In genomic region chr12:28587949-28588348, GRCm38 (mm10) we compare ENCODE assay signal across 12 mouse cellular contexts. TPM values are rescaled to one million over a fixed set of nuclear protein-coding genes. Genes with fewer than 3 reads are reported as not detected.
A peak's percentile ranks its signal among the peaks of the same experiment; 100 is the strongest.
DNase-seq lines count a peak whose midpoint lies in the region; ATAC-seq and TF ChIP-seq lines count a peak whose summit lies in the region.
"Had no signal": no experiment of that assay in that cellular context is flagged by ENCODE, and none has a peak within 500 bp of the region (broad histone marks: within the 10 kb centered on the region; RNA-seq: fewer than 3 reads in every experiment).

No protein-coding gene starts in this region.

- no peak overlapping the region; the same call in 1 of the 2 replicates for H3K4me2 ChIP-seq in midbrain, embryonic 14.5 days (ENCODE audit: low read length)
- H3K4me2 ChIP-seq in intestine, postnatal 0 days (replicated peaks; ENCODE audit: low read depth): no peak overlapping the region

- intact Hi-C loops in left cerebral cortex, postnatal 25 days (cut with DNase I): loop anchor here (2.0 to 10.0 kb wide), 7 partner anchors 47 to 1279 kb away; partner anchors contain the start of gene Rps7

- H3K4me3 ChIP-seq in midbrain, embryonic 14.5 days (replicated peaks; ENCODE audit: low read depth, low read length): no peak overlapping the region
- no peak overlapping the region for H3K4me3 ChIP-seq in midbrain, embryonic 10.5 days
- H3K4me3 ChIP-seq in intestine, postnatal 0 days (ENCODE audit: low read depth, low read length): no peak overlapping the region
- no peak overlapping the region for H3K4me3 ChIP-seq in kidney, adult 2 months (ENCODE audit: insufficient read depth, low read depth, low read length)

- no peak overlapping the region for H3K9ac ChIP-seq in midbrain, embryonic 14.5 days (replicated peaks; ENCODE audit: low read length)
- no peak overlapping the region for H3K9ac ChIP-seq in intestine, postnatal 0 days (ENCODE audit: low read depth, low read length)

- peak; percentile 78 for DNase-seq in midbrain, embryonic 14.5 days
- DNase-seq in midbrain, embryonic 10.5 days (ENCODE audit: low spot score): no peak
- DNase-seq in layer of hippocampus, adult 18-20 months (ENCODE audit: low spot score in 2 of 2): peak; percentile 81 to 89
- peak; percentile 83 to 97 for DNase-seq in left cerebral cortex, postnatal 25 days (ENCODE audit: low spot score in 2 of 2)
- peak; percentile 50 for DNase-seq in right cerebral cortex, postnatal 4 days
- DNase-seq in cerebellum, postnatal 14 days: no peak
- no peak for DNase-seq in kidney, adult 2 months
- DNase-seq: adrenal gland, postnatal 36 days; cerebellum, postnatal 36 days; lung, adult 18-20 months had no signal

- peaks cover 13% of the 10 kb centered on the region for H3K4me1 ChIP-seq in midbrain, embryonic 14.5 days (ENCODE audit: control insufficient read depth, insufficient read depth, low read length)
- peaks cover 21% of the 10 kb centered on the region for H3K4me1 ChIP-seq in midbrain, embryonic 10.5 days
- no peaks in the 10 kb centered on the region for H3K4me1 ChIP-seq in intestine, postnatal 0 days (replicated peaks; ENCODE audit: control insufficient read depth, insufficient read depth, low read length)
- no peaks in the 10 kb centered on the region for H3K4me1 ChIP-seq in kidney, adult 2 months (ENCODE audit: control insufficient read depth, insufficient read depth, low read length)

- no peak for ATAC-seq in midbrain, embryonic 14.5 days (ENCODE audit: low FRiP score, low TSS enrichment)
- no peak for ATAC-seq in intestine, postnatal 0 days

- H3K9me3 ChIP-seq in midbrain, embryonic 14.5 days (ENCODE audit: control insufficient read depth, low read length): no peaks in the 10 kb centered on the region
- H3K9me3 ChIP-seq in midbrain, embryonic 10.5 days (replicated peaks): no peaks in the 10 kb centered on the region
- no peaks in the 10 kb centered on the region for H3K9me3 ChIP-seq in intestine, postnatal 0 days (ENCODE audit: control insufficient read depth)

- WGBS in midbrain, embryonic 14.5 days: 38% methylated on average over 6 of the region's 6 CpGs
- WGBS in midbrain, embryonic 10.5 days: 81% methylated on average over 6 of the region's 6 CpGs
- WGBS in intestine, postnatal 0 days: 76% methylated on average over 6 of the region's 6 CpGs
- WGBS in kidney, adult 2 months: 79% methylated on average over 6 of the region's 6 CpGs

- no peaks in the 10 kb centered on the region for H3K36me3 ChIP-seq in midbrain, embryonic 14.5 days (ENCODE audit: control insufficient read depth, insufficient read depth, low read length)
- H3K36me3 ChIP-seq in midbrain, embryonic 10.5 days: no peaks in the 10 kb centered on the region
- no peaks in the 10 kb centered on the region for H3K36me3 ChIP-seq in intestine, postnatal 0 days (ENCODE audit: control insufficient read depth, insufficient read depth)
- no peaks in the 10 kb centered on the region for H3K36me3 ChIP-seq in kidney, adult 2 months (ENCODE audit: control insufficient read depth, insufficient read depth, low read length)

- peak overlapping the region; percentile 70 for H3K27ac ChIP-seq in midbrain, embryonic 14.5 days (replicated peaks; ENCODE audit: low read depth, low read length)
- no peak overlapping the region for H3K27ac ChIP-seq in midbrain, embryonic 10.5 days (replicated peaks)
- H3K27ac ChIP-seq in intestine, postnatal 0 days (ENCODE audit: low read depth, low read length): no peak overlapping the region
- H3K27ac ChIP-seq in kidney, adult 2 months (ENCODE audit: insufficient read depth, low read depth, low read length): no peak overlapping the region

- H3K27me3 ChIP-seq in midbrain, embryonic 14.5 days (ENCODE audit: control insufficient read depth, insufficient read depth, low read length): no peaks in the 10 kb centered on the region
- H3K27me3 ChIP-seq in midbrain, embryonic 10.5 days (ENCODE audit: low read depth, poor library complexity, severe bottlenecking): peaks cover 23% of the 10 kb centered on the region
- peaks cover 3% of the 10 kb centered on the region; the same call in 1 of the 2 replicates for H3K27me3 ChIP-seq in intestine, postnatal 0 days (replicated peaks; ENCODE audit: control insufficient read depth, insufficient read depth, low read length)
- no peaks in the 10 kb centered on the region for H3K27me3 ChIP-seq in kidney, adult 2 months (replicated peaks; ENCODE audit: control insufficient read depth, insufficient read depth, low read length)

- no peak for TF ChIP-seq POLR2A in kidney, adult 2 months (IDR thresholded peaks at IDR 0.05; ENCODE audit: low read depth, low read length)

- TF ChIP-seq CTCF in intestine, postnatal 0 days (IDR thresholded peaks at IDR 0.05; ENCODE audit: low read depth): no peak
- no peak for TF ChIP-seq CTCF in kidney, adult 2 months (conservative IDR thresholded peaks at IDR 0.05; ENCODE audit: insufficient read depth, insufficient read length, low read depth, low read length)

RNA-seq across cellular contexts. Expression of gene Allc, which starts 5.6 kb away (rescaled TPM):
- polyA plus RNA-seq in midbrain, embryonic 14.5 days (2014; fragmentation: Nextera tagmentation; extraction: Ambion mirVana): not detected in 2 replicates
- not detected in 2 replicates for polyA plus RNA-seq in midbrain, embryonic 10.5 days (2016; fragmentation: Nextera tagmentation; extraction: Ambion mirVana)
- under 1 TPM; 0.52 to 0.56 TPM for total RNA-seq in layer of hippocampus, adult 18-20 months (2021)
- 1 to 10 TPM in 1 of 2 experiments, under 1 TPM in 1; 0.73 to 1.2 TPM for total RNA-seq in left cerebral cortex, postnatal 25 days (2021)
- polyA plus RNA-seq in intestine, postnatal 0 days (2015; fragmentation: Nextera tagmentation; extraction: Ambion mirVana): not detected in 2 replicates
- polyA plus RNA-seq in kidney, adult 2 months (2012; rRNA removed): 0.13 TPM in 1 of 2 replicates, not detected in the other
- total RNA-seq: adrenal gland, postnatal 36 days; heart, adult 8-10 months had no signal

RNA-seq across cellular contexts. Expression of gene Colec11, which starts 35.2 kb away (rescaled TPM):
- polyA plus RNA-seq in midbrain, embryonic 14.5 days (2014; fragmentation: Nextera tagmentation; extraction: Ambion mirVana): 0.72 and 0.93 TPM in 2 replicates
- 0.12 and 0.17 TPM in 2 replicates for polyA plus RNA-seq in midbrain, embryonic 10.5 days (2016; fragmentation: Nextera tagmentation; extraction: Ambion mirVana)
- under 1 TPM; 0.46 to 0.94 TPM for total RNA-seq in layer of hippocampus, adult 18-20 months (2021)
- total RNA-seq in left cerebral cortex, postnatal 25 days (2021): under 1 TPM; 0.60 to 0.62 TPM
- 0.58 and 0.85 TPM in 2 replicates for polyA plus RNA-seq in intestine, postnatal 0 days (2015; fragmentation: Nextera tagmentation; extraction: Ambion mirVana)
- polyA plus RNA-seq in kidney, adult 2 months (2012; rRNA removed): 1.6 and 1.7 TPM in 2 replicates

RNA-seq across cellular contexts. Expression of gene Dcdc2c, which starts 35.8 kb away (rescaled TPM):
- not detected in 2 replicates for polyA plus RNA-seq in midbrain, embryonic 14.5 days (2014; fragmentation: Nextera tagmentation; extraction: Ambion mirVana)
- 0.14 and 0.15 TPM in 2 replicates for polyA plus RNA-seq in midbrain, embryonic 10.5 days (2016; fragmentation: Nextera tagmentation; extraction: Ambion mirVana)
- total RNA-seq in layer of hippocampus, adult 18-20 months (2021): under 1 TPM; 0.43 to 0.45 TPM
- 1 to 10 TPM in 1 of 2 experiments, under 1 TPM in 1; 0.66 to 1.1 TPM for total RNA-seq in left cerebral cortex, postnatal 25 days (2021)
- not detected in 2 replicates for polyA plus RNA-seq in intestine, postnatal 0 days (2015; fragmentation: Nextera tagmentation; extraction: Ambion mirVana)
- not detected in 2 replicates for polyA plus RNA-seq in kidney, adult 2 months (2012; rRNA removed)
- total RNA-seq: adrenal gland, postnatal 36 days; heart, adult 8-10 months had no signal

RNA-seq across cellular contexts. Expression of gene Rps7, which starts 47.8 kb away (rescaled TPM):
- 653 and 682 TPM in 2 replicates for polyA plus RNA-seq in midbrain, embryonic 14.5 days (2014; fragmentation: Nextera tagmentation; extraction: Ambion mirVana)
- polyA plus RNA-seq in midbrain, embryonic 10.5 days (2016; fragmentation: Nextera tagmentation; extraction: Ambion mirVana): 553 and 647 TPM in 2 replicates
- 100 to 1,000 TPM; 303 to 306 TPM for total RNA-seq in layer of hippocampus, adult 18-20 months (2021)
- 100 to 1,000 TPM; 282 to 283 TPM for total RNA-seq in left cerebral cortex, postnatal 25 days (2021)
- polyA plus RNA-seq in intestine, postnatal 0 days (2015; fragmentation: Nextera tagmentation; extraction: Ambion mirVana): 486 and 504 TPM in 2 replicates
- 212 and 286 TPM in 2 replicates for polyA plus RNA-seq in kidney, adult 2 months (2012; rRNA removed)

Comparison
In these comparisons a context has a peak if more than half of its experiments do, and no peak if none do; other contexts are left out.
1. DNase-seq: peak in midbrain, embryonic 14.5 days (single experiment), layer of hippocampus, adult 18-20 months (2 of 2), left cerebral cortex, postnatal 25 days (2 of 2) and right cerebral cortex, postnatal 4 days (single experiment); none in midbrain, embryonic 10.5 days (single experiment), cerebellum, postnatal 14 days (0 of 2) and kidney, adult 2 months (single experiment).